Mouse (Mus musculus): ENCODE results near the gene Raf1. TPM values are rescaled to one million over a fixed set of nuclear protein-coding genes. Genes with fewer than 3 reads are reported as not detected.

Raf1 gene
- 143 and 144 TPM in 2 replicates for polyA plus RNA-seq (2012; rRNA removed)

DNA sequence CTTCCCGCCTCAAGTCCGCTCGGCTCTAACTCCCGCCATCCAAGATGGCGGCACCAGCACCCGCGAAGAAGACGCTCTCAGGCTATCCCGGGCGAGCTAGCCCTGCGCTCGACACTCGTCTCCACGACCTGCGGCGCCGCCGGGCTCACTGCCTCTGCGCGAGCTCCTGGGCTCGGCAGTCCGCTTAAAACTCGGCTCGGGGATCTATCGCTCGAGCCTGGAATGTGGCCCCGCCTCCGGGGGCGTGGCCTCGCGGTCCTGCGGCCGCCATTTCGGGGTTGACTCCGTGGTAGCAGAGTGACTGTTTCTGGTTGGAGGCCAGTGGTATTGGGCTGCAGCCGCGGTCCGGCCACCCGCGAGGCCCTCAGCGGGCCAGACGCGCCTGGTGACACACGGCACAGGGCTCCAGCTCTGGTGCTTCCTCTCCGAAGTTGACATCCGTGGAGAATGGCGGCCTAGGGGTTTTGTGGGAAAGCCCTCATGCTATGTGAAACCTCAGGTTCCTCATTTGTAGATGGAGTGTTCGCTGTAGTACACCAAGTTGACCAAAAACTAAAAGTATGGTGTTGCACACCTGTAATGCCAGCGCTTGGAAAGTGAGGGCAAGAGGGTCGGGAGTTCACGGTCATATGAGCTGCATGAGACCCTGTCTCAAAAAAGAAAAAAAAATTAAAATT is at the start of gene Raf1:
Gene Raf1, minus strand, starts transcription at position 184 of the 677 bp plus-strand sequence.
- peak; percentile 94 to 99 for DNase-seq (ENCODE audit: extremely low spot score in 1 of 2, low spot score in 1 of 2)

- no peak for DNase-seq (ENCODE audit: extremely low spot score in 1 of 2, low spot score in 1 of 2)
Observed at GRCm38 (mm10) chr6:115722246-115722645, 45.8 kb upstream of the Raf1 start.

DNA sequence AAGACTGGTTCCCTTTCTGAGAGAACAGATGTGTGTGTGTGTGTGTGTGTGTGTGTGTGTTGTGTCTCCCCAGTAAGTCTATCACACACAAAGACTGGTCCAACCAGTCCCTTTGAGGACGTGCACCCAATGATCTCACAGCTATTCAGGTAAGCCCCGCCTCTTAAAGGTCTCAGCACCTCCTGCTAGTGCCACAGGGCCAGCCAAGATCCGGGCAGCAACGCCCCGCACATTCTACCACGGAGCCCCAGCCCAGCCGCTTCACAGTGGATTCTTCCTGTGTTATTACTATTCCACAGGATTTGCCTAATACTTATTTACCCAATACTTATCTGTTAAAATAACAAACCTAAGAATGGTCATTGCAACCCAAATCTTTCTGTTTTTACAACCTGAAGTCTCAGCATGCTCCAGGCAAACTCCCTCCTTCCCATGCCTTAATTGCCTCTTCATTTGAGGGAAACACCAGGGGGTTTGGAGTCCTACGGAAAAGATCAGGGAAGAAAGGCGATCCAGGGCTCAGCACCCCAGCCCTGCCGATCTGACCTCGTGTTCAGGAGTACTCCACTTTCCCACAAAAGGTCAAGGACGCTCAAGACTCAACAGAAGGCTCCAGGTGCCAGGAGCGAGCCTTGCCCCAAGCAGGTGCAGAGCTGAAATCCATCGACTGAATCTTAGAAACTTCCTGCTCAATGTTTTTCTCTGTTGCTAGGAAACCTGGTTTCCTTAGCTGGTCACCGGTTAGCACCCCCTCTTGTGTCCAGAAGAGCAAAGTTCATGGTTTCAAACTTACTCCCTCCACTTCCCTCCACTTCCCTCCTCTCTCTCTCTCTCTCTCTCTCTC is 41.5 kb upstream of the Raf1 start:
- DNase-seq (ENCODE audit: extremely low spot score in 1 of 2, low spot score in 1 of 2), result no peak

- DNase-seq (ENCODE audit: extremely low spot score in 1 of 2, low spot score in 1 of 2), result no peak
Observed at GRCm38 (mm10) chr6:115717101-115717652, 40.7 kb upstream of the Raf1 start.

DNA sequence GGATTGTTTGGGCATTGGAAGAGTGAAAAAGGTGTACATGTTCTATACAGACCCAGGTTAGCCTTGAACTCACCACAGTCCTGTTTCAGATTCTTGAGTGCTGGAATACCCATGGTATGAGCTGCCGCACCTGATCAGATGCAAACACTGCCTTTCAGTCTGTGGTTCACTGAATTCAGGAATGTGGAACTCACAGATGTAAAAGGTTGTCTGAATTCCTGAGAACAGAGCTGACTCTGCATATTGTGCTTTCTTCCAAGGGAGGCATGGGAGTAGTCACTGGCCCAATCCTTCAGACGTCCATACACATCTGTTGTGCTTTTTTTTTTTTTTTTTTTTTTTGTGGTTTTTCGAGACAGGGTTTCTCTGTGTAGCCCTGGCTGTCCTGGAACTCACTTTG is 34.8 kb upstream of the Raf1 start:
- DNase-seq (ENCODE audit: extremely low spot score in 1 of 2, low spot score in 1 of 2), result no peak

GRCm38 (mm10) chr6:115702901-115703300 is 26.5 kb upstream of the Raf1 start:
- no peak for DNase-seq (ENCODE audit: extremely low spot score in 1 of 2, low spot score in 1 of 2)

GRCm38 (mm10) chr6:115701302-115701701 is 24.9 kb upstream of the Raf1 start:
- DNase-seq (ENCODE audit: extremely low spot score in 1 of 2, low spot score in 1 of 2), result no peak

- no peak for DNase-seq (ENCODE audit: extremely low spot score in 1 of 2, low spot score in 1 of 2)
Observed at GRCm38 (mm10) chr6:115700778-115701177, 24.3 kb upstream of the Raf1 start.

- DNase-seq (ENCODE audit: extremely low spot score in 1 of 2, low spot score in 1 of 2), result no peak
Observed at GRCm38 (mm10) chr6:115698699-115699098, 22.3 kb upstream of the Raf1 start.

DNA sequence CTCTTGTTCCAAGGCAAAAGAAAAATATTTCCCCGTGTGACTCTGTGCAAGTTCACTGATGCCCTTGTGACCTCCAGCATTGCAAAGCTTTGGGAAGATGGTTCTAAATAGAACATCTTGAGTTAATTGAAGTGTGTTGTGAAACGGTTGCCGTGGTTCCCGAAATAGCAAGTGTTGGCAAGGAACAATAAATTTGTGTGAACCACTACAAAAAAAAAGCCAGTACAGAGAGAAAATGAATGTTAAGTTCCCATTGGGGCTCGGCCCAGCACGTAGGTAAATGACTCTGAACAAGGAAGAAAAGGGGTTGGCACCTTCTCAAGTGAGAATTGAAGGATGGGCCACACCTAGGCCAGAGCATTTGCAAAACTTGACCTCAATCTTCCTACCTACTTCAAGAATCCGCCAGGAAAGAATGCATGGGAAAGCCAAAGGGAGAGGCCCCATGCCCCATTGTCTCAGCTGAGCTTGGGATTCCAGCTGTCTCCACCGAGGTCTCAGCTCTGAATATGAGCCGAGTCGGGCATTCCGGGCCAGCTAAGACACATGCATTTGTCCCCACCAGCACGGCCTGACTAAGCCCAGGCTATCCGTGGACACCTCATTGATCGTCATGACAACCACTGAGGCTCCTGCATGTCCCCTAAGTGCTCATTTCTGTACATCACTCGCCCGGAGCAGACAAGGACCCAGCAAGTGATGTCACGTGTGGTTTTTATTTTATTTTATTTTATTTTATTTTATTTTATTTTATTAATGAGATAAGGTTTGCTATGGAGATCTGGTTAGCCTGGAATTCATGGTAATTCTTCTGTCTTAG is 21.5 kb upstream of the Raf1 start:
- no peak for DNase-seq (ENCODE audit: extremely low spot score in 1 of 2, low spot score in 1 of 2)

DNA sequence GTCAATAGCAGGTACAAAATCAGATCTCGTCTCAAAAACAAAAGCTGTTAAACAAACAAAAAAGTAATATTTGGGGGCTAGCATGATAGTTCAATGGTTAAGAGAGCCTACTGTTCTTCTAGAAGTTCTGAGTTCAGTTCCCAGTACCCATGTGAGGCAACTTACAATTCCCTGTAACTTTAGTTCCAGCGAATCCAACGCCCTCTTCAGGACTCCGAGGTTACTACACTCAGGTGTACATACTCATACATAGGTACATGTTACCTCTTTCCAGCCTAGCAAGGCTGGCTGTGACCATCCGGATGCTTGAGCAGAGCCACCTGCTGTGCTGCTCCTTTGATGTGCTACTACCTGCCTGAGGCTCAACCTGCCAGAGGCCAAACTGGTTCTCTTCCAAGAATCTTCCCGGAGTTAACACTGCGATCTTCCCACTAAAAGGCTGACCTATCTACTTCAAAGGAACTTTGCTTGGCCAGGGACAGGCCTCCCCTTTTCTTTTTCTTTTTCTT is 20.3 kb upstream of the Raf1 start:
- DNase-seq (ENCODE audit: extremely low spot score in 1 of 2, low spot score in 1 of 2), result no peak

DNA sequence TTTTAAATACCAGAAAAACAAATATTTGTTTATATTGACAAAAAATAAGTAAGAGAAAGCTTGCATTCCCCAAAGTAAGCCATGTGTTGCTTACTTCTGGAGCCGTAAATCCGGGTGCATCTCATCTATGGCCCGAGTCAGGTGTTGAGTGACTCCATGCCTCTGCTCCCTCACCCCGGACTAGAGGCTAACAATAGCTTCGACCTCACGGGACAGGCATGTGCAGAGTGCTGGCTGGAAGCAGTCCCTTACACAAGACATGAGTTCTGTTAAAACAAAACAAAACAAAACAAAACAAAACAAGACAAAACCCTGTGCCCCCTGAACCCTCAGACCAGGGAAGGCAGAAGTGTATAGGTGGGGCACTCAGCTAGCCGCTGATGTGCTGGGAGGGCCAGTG is 18.7 kb upstream of the Raf1 start:
- no peak for DNase-seq (ENCODE audit: extremely low spot score in 1 of 2, low spot score in 1 of 2)

DNA sequence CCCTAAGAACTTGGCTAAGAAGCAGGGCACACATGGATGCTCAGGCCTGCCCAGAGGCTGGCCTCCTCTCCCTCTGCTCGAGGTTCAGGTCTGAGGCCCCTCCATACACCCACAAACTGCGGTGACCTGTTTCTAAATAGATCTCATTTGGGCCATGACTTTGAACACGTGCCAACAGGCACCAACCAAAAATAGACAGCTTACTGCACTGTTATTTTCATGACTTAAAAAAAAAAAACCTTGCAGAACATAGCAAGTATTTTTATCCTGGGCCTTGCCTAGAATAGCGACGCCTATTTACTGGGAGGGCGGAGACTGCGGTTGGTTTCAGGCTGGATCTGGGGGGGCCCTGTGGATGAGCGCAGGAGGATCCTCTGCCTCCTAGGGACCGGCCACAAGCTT is 18.0 kb upstream of the Raf1 start:
- peak; percentile 44 to 51 for DNase-seq (ENCODE audit: extremely low spot score in 1 of 2, low spot score in 1 of 2)

DNA sequence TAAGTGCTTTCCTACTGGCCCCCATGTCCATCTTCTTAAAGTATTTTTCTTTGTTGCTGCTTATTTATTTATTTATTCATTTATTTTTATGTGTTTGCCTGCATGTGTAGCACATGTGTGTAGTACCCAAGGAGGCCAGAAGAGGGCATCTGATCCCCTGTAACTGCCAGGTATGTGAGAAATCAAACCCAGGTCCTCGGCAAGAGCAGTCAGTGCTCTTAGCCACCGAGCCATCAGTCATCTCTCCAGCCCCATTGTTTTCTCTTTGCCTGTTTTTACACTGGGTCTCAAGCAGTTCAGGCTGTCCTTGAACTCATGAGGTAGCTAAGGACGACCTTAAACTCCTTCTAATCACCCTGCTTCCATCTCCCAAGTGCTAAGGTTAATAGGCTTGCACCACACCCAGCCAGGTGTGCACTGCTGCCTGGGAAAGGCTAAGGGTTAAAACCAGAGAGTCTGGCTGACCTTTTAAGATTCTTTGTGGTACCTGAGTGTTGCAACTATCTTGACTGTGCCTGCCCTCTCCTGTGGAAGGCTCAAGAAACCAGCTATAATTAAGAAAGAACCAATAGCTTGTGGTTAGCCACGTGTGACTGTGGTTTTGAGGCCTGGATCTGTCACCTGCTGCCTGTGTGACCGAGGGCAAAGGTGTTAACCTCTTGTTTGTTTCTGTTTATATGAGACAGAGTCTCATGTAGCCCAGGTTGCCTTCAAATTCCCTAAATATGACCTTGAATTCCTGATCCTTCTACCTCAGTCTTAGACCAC is 16.7 kb upstream of the Raf1 start:
- no peak for DNase-seq (ENCODE audit: extremely low spot score in 1 of 2, low spot score in 1 of 2)

DNA sequence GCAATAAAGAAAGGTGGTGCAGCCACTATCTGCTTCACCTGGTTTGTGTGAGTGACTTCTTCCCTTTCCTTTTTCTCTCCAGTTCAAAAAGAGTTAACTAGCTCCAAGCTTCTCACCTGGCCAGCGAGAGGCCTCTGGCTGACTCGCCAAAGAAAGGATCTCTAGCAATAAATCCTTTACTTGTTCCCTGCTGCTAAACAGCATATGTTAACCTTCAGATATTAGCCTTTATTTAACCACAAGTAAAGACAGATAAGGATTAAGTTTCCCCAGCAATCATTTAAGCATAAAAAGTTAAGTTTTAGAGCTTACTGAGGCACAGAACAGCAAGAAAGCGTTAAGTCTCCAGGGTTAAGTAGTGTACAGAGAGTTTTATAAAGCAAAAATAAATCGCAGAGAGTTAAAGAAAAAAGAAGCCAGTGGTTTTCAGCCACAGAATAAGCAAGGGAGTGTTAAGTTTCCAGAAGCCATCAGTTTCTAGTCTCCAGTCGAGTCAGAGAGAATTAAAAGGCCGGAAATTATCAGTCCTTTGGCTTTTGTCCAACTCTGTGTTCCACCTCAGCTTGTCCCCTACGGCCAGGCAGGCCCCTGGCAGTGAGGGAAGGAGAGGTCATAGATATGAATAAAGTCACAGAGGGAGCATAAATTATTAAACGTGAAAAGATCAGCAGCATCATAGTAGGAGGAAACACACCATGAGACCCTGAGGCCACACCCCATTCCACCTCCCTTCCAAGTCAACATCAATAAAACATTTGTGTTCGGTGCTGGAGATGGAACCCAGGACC is 15.9 kb upstream of the Raf1 start:
- DNase-seq (ENCODE audit: extremely low spot score in 1 of 2, low spot score in 1 of 2), result no peak

GRCm38 (mm10) chr6:115690105-115690504 is 13.7 kb upstream of the Raf1 start:
- no peak for DNase-seq (ENCODE audit: extremely low spot score in 1 of 2, low spot score in 1 of 2)

- no peak for DNase-seq (ENCODE audit: extremely low spot score in 1 of 2, low spot score in 1 of 2)
Observed at GRCm38 (mm10) chr6:115688589-115688988, 12.2 kb upstream of the Raf1 start.

DNA sequence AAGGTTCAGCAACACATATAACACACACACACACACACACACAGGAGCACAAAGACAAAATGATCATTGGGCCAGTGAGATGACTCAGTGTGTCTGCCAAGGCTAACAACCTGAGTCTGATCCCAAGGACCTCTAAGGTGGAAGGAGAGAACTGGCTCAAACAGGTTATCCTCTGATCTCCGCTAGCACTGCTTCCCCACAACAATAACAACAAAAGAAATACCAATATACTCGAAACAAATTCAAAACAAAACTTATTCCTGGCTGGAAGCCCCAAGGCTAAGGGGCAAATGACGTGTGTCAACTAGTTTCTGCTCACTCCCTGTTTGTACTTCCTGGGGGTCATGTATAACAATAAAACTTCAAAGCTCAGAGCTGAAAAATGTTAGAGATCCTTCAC is 11.3 kb upstream of the Raf1 start:
- DNase-seq (ENCODE audit: extremely low spot score in 1 of 2, low spot score in 1 of 2), result no peak
